Mouse (Mus musculus) liver, embryonic 14.5 days (tissue): ENCODE results near the gene Lpp.

Experiments
- CTCF ChIP-seq: IDR thresholded peaks from 2 replicates; pipeline ENCODE4 v1.5.1; 2016; ENCODE audit warnings: antibody characterized with exemption, low read depth, control low read depth
- EP300 ChIP-seq: IDR thresholded peaks from 2 replicates; pipeline ENCODE4 v1.6.1; 2016; ENCODE audit warnings: antibody characterized with exemption, low read depth

DNA sequence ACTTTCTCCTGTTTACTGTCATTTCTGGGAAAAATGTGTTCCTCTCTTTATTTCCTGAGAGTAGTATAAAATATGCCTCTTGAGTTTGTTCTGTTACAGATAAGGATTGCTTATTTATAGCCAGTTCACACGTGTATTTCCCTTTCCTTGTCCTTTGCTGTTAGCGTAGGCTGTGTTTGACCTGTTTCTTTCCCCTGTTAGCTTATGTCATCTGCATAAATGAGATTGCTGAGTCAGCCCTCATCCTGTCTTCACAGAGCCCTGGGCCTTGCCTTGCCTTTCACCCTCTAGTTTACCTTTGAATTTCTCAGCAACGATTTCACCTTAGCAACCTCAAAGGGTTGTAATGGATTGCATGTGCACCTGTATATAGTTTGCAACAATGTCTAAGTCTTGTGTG, 32.5 kb downstream of the Lpp start:
- no peak for TF ChIP-seq CTCF
- no peak for TF ChIP-seq EP300
